Mouse (Mus musculus) adrenal gland, adult 18-20 months (tissue): ENCODE measurements around the gene Jph4. TPM values are rescaled to one million over a fixed set of nuclear protein-coding genes. Genes with fewer than 3 reads are reported as not detected.

ENCODE experiments used
- DNase-seq, 2 experiments: peaks; one replicate each; pipeline ENCODE4 v3.0.0; 2021 to 2022; ENCODE audit warnings: low spot score in 2 of 2
- total RNA-seq, 2 experiments: library from RNA; stranded (reverse); gene quantifications; 1 replicate in 1 of 2; 2 replicates in 1 of 2; pipeline ENCODE4 v1.2.3; 2021

Jph4 gene
- total RNA-seq, 2 experiments from 2014 or later: 3.0 TPM

GRCm38 (mm10) chr14:55066042-55066441 lies 50.7 kb downstream of the Jph4 start:
- no peak for DNase-seq

- no peak for DNase-seq
Measured at GRCm38 (mm10) chr14:55065391-55065790, 51.3 kb downstream of the Jph4 start.

- no peak for DNase-seq
Measured at GRCm38 (mm10) chr14:55064481-55065370, 52.0 kb downstream of the Jph4 start.

GRCm38 (mm10) chr14:55063581-55064381 lies 53.0 kb downstream of the Jph4 start:
- DNase-seq: no peak

GRCm38 (mm10) chr14:55063117-55063516 lies 53.6 kb downstream of the Jph4 start:
- no peak for DNase-seq

GRCm38 (mm10) chr14:55062626-55063025 lies 54.1 kb downstream of the Jph4 start:
- no peak for DNase-seq

- no peak for DNase-seq
Measured at GRCm38 (mm10) chr14:55061845-55062244, 54.9 kb downstream of the Jph4 start.

GRCm38 (mm10) chr14:55059931-55060330 lies 56.8 kb downstream of the Jph4 start:
- no peak for DNase-seq

- no peak for DNase-seq
Measured at GRCm38 (mm10) chr14:55059009-55059408, 57.7 kb downstream of the Jph4 start.

Other genes starting within 250 kb of the Jph4 start
- gene Homez, start 246.0 kb downstream of the Jph4 start, total RNA-seq: 10 to 100 TPM; 12.8 to 15.6 TPM
- gene Ppp1r3e, start 239.4 kb downstream of the Jph4 start, total RNA-seq: 10 to 100 TPM; 14.2 to 17.2 TPM
- 10 to 100 TPM; 53.1 to 59.3 TPM for gene Bcl2l2, start 233.6 kb downstream of the Jph4 start, total RNA-seq
- 1 to 10 TPM; 1.2 to 3.9 TPM for gene Gm20521, start 233.5 kb downstream of the Jph4 start, total RNA-seq
- gene Pabpn1, start 224.4 kb downstream of the Jph4 start, total RNA-seq: 100 to 1,000 TPM; 137 to 177 TPM
- 10 to 100 TPM; 36.7 to 43.9 TPM for gene Slc22a17, start 203.8 kb downstream of the Jph4 start, total RNA-seq
- gene Efs, start 190.8 kb downstream of the Jph4 start, total RNA-seq: 1 to 10 TPM; 2.4 to 4.9 TPM
- not detected for gene Il25, start 184.2 kb downstream of the Jph4 start, total RNA-seq
- under 1 TPM in 1 of 2 experiments, not detected in 1; 0.96 TPM for gene Cmtm5, start 180.7 kb downstream of the Jph4 start, total RNA-seq
- gene Myh6, start 150.0 kb downstream of the Jph4 start, total RNA-seq: under 1 TPM in 1 of 2 experiments, not detected in 1; 0.42 TPM
- not detected for gene Gm17428, start 140.0 kb downstream of the Jph4 start, total RNA-seq
- under 1 TPM in 1 of 2 experiments, not detected in 1; 0.42 TPM for gene Myh7, start 122.3 kb downstream of the Jph4 start, total RNA-seq
- gene Ngdn, start 101.5 kb downstream of the Jph4 start, total RNA-seq: 10 to 100 TPM; 38.2 to 43.2 TPM
- 1 to 10 TPM; 6.1 to 7.4 TPM for gene Zfhx2, start 24.6 kb downstream of the Jph4 start, total RNA-seq
- 10 to 100 TPM; 10.9 to 12.0 TPM for gene Thtpa, start 22.2 kb downstream of the Jph4 start, total RNA-seq
- gene Ap1g2, start 10.3 kb downstream of the Jph4 start, total RNA-seq: 10 to 100 TPM; 25.8 to 29.4 TPM
- gene Dhrs2, start 105.1 kb upstream of the Jph4 start, total RNA-seq: not detected